Mouse (Mus musculus) lung, postnatal 14 days (tissue): Measurements from ENCODE around the gene Nek6.

ENCODE experiments used
- DNase-seq: peaks from one replicate; pipeline ENCODE4 v3.0.0; 2021

Nek6 gene

DNA sequence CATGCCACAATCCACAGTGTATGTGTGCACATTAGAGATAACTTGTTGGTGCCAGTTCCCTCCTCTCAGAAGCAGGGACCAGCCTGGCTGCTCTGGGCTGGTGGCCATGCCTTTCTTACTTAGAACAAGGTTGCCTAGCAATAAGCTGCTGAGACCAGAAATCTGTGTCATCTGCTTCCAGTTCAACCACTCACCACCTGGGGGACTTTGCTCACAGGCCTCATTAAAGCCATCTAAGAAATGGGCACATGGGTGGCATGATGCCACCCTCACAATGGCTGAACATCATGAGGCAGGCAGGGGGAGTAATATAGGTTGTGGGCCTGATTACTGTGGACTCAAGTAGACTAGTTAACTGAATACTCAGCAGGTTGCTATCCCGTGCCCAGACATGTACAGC lies 1.3 kb upstream of the Nek6 start:
- DNase-seq: no peak

GRCm38 (mm10) chr2:38512308-38513182 lies 1.1 kb downstream of the Nek6 start:
- DNase-seq: peak; percentile 76

DNA sequence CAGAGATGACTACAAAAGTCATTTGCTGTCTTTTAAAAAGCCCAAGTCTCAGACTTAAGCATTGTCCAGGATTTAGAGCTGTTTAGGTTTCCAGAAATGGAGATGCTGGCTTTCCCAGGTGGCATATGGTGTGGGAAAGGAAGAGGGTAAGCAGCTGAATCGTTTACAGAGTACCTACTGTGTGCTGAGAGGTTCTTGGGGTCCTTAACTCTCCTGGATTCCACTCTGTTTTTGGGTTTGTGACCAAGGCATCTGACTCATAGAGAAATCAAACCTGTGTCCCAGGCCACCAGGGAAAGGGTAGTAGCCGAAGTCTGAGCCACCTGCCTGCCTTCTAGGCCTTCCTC lies 1.7 kb downstream of the Nek6 start:
- no peak for DNase-seq

GRCm38 (mm10) chr2:38514411-38514810 lies 3.0 kb downstream of the Nek6 start:
- no peak for DNase-seq

DNA sequence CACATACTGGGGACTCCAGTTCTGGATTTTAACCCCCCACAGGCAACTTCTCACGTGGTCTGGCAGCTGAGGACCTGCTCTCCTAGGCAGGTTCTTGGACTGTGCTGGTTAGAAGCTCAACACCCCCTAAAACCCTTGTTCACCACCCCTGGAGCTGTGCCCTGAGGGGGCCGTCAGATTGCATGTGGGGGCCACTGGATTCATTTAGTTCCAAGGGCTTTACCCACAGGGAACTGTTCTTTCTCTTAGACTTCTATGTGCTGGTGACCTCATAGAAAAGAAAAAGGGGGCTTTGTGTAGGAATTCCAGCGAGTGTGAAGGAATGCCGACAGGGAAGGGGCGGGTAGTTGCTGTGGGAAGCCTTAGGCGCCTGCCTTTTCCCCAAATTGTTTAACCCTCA lies 4.0 kb downstream of the Nek6 start:
- no peak for DNase-seq

GRCm38 (mm10) chr2:38516471-38516870 lies 5.0 kb downstream of the Nek6 start:
- DNase-seq: no peak

GRCm38 (mm10) chr2:38517045-38517444 lies 5.6 kb downstream of the Nek6 start:
- DNase-seq: no peak

GRCm38 (mm10) chr2:38518719-38519118 lies 7.3 kb downstream of the Nek6 start:
- DNase-seq: no peak

DNA sequence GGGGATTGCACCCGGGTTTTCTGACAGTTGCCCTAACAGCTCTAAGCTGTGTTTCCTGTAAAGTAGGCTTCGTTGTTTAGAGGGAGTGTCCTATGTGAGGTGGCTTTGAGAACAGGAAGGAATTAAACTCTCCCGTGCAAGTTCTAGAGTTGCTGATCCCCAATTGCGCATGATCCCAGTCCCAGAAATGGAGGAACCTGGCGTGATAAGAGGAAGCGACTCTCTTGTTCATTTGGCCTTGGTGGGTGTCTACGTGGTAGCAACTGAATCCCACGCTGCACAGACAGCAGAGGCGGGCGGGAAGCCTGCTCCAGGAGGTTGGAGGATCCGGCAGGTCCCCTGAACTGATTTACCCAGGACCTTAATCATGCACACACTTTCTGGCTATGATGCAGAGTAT lies 8.5 kb downstream of the Nek6 start:
- no peak for DNase-seq

GRCm38 (mm10) chr2:38521618-38522017 lies 10.2 kb downstream of the Nek6 start:
- DNase-seq: no peak

DNA sequence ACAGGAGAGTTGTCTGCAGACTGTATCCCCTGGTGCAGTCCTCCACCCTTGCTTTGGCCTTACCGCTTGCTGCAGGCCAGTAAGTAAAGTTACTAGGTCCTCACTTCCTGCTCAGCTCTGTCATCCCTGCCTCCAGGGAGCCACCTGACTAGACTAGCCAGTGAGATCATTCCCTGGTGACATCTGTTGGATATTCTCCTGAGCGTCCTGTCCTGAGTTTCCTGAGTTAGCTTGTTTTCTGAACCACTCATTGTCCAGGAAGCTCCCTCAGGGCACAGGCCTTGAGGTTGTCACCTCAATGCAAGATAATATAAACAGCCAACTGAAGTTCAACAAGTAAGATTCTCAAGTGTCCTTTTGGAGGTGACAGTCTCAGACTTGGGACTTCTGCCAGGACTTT lies 10.9 kb downstream of the Nek6 start:
- DNase-seq: no peak

- DNase-seq: no peak
Measured at GRCm38 (mm10) chr2:38523781-38524445, 12.5 kb downstream of the Nek6 start.

DNA sequence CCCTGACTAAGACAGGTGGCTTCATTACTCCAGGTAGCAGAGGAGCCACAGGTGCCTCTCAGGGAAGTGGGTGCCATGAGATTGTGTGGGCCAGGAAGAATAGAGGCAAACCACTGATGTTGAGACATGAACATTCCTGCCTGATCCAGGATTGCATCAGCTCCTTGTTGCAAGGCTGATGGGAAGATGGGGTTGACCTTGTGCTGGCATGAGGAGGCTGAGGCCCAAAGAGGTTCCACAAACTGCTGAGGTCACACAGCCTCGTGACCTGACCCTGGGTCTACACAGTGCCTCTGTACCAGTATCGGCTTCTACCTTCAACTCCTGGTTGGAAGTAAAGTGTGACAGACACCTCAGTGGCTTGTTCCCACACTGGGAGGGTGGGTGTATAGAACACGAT lies 13.6 kb downstream of the Nek6 start:
- DNase-seq: no peak

- DNase-seq: no peak
Measured at GRCm38 (mm10) chr2:38529582-38530152, 18.2 kb downstream of the Nek6 start.

GRCm38 (mm10) chr2:38530955-38531381 lies 19.5 kb downstream of the Nek6 start:
- peak; percentile 59 for DNase-seq

- DNase-seq: peak; percentile 75
Measured at GRCm38 (mm10) chr2:38533322-38533721, 21.9 kb downstream of the Nek6 start.

GRCm38 (mm10) chr2:38533767-38534166 lies 22.3 kb downstream of the Nek6 start:
- no peak for DNase-seq

GRCm38 (mm10) chr2:38534241-38534940 lies 22.9 kb downstream of the Nek6 start:
- no peak for DNase-seq

DNA sequence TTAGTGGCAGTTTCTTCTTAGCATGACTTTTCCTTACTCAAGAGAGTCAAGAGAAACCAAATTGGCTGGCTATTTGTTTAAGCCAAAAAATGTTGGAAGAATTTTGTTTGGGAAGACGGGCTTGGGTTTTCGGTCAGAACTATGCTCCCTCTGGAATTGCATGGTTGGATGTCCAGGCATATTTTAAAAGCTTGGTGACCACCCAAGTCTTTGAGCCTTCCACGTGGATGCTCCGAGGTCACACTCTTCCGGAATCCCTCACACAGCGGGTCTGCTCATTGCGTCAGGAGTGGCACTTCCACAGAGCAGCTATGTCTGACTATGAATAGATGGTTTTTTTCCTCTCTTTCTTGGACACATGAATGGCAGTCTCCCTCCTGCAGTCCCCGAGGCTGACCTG lies 23.6 kb downstream of the Nek6 start:
- no peak for DNase-seq

DNA sequence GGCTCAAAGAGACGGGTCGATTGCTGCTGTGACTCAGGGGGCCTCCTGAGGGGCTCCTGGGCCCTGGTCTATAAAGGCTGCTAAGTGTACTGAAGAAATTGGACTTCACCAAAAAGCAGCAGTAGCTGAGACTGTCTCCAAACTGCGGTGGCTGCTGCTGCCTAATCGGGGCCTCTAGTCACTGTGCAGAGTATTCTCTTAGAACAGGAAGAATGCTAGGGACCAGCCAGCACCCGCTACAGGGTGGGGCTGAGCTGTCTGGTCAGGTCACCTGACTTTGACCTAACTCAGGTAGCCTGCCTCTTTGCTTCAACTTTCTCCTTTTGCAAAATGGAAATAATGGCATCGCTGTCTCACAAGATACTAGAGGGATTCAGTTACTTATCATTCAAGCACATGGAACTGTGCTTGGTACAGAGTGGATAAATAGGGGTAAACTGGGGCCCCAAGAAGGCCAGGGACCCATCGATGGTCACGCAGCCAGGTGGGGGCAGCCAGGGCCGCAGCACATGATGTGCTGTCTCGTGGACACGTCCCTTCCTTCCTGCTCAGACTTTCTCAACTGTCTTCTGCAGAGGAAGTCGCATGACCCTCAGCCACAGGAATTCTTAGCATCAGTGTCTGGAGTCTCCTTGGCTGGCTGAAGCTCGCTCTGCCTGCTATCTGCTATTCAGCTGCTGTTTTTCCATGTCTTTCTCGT lies 24.2 kb downstream of the Nek6 start:
- DNase-seq: no peak

DNA sequence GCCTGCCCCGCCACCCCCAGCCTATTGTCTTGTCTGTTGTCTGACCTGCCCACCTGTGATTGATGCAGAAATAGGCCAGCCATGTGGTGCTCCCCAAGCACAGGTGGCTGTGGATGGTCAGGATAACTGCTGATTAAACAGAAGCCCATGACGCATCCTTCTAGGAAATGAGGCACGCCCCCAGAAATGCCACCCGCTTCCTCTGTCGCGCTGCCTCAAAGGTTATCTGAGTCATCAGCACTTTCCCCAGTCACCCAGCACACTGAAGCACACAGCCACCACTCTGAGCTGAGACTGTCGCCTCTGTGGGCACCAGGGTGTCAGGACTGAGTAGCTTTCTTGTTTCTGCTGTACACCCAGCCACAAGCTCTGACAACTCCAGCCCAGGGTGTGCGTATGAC lies 24.9 kb downstream of the Nek6 start:
- DNase-seq: peak; percentile 65

GRCm38 (mm10) chr2:38539677-38540076 lies 28.2 kb downstream of the Nek6 start:
- no peak for DNase-seq

GRCm38 (mm10) chr2:38540666-38541065 lies 29.2 kb downstream of the Nek6 start:
- DNase-seq: no peak
